14 mouse cellular contexts compared by ENCODE assay signal in genomic region chr19:53427346-53427745, GRCm38 (mm10). TPM values are rescaled to one million over a fixed set of nuclear protein-coding genes. Genes with fewer than 3 reads are reported as not detected.
DNase-seq lines count a peak whose midpoint lies in the region; ATAC-seq and TF ChIP-seq lines count a peak whose summit lies in the region.
"Had no signal": no experiment of that assay in that cellular context is flagged by ENCODE, and none has a peak within 500 bp of the region (broad histone marks: within the 10 kb centered on the region; RNA-seq: fewer than 3 reads in every experiment).

No protein-coding gene starts in this region.

- TF ChIP-seq EP300 in heart, adult 2 months (IDR thresholded peaks at IDR 0.05; ENCODE audit: insufficient read depth, low read depth, low read length), result no peak

- H3K27ac ChIP-seq in heart, embryonic 10.5 days, result peak overlapping the region; percentile 5; the same call in 1 of the 2 replicates
- no peak overlapping the region for H3K27ac ChIP-seq in heart, adult 2 months
- H3K27ac ChIP-seq: macrophage had no signal

- intact Hi-C loops in heart, adult 2 months (cut with DNase I), result no loop called here

- H3K36me3 ChIP-seq in heart, embryonic 10.5 days, result no peaks in the 10 kb centered on the region
- no peaks in the 10 kb centered on the region for H3K36me3 ChIP-seq in heart, adult 2 months (ENCODE audit: control insufficient read depth, insufficient read depth, low read length)
- no peaks in the 10 kb centered on the region for H3K36me3 ChIP-seq in E14TG2a.4 (ENCODE audit: insufficient read depth, low read length)
- H3K36me3 ChIP-seq: hindbrain, embryonic 15.5 days had no signal

- H3K4me1 ChIP-seq in heart, embryonic 10.5 days, result peaks cover 46% of the 10 kb centered on the region
- peaks cover 4% of the 10 kb centered on the region for H3K4me1 ChIP-seq in heart, adult 2 months (ENCODE audit: control insufficient read depth, insufficient read depth, low read length)
- H3K4me1 ChIP-seq in E14TG2a.4 (replicated peaks; ENCODE audit: low read depth, low read length), result peaks cover 81% of the 10 kb centered on the region

- no peak overlapping the region for H3K4me3 ChIP-seq in heart, embryonic 10.5 days
- H3K4me3 ChIP-seq in heart, adult 2 months, result no peak overlapping the region
- peak overlapping the region; percentile 58 for H3K4me3 ChIP-seq in E14TG2a.4 (replicated peaks; ENCODE audit: low read length)
- H3K4me3 ChIP-seq: erythroblast, embryonic 14.5 days; hindbrain, embryonic 15.5 days had no signal

- ATAC-seq in monocyte, adult 5-6 weeks (replicated peaks; ENCODE audit: insufficient number of reproducible peaks, low FRiP score, low TSS enrichment, poor library complexity, severe bottlenecking), result no peak
- ATAC-seq: CD4-positive, CD25-positive, alpha-beta regulatory T cell, adult 4 months had no signal

- no peak for TF ChIP-seq CTCF in heart, adult 2 months (IDR thresholded peaks at IDR 0.05)
- TF ChIP-seq CTCF in E14TG2a.4 (conservative IDR thresholded peaks at IDR 0.05; ENCODE audit: low read length), result no peak

- H3K79me2 ChIP-seq in heart, adult 2 months (replicated peaks; ENCODE audit: control insufficient read depth, insufficient read depth, low read length), result no peaks in the 10 kb centered on the region

- DNase-seq in heart, embryonic 10.5 days (ENCODE audit: low spot score), result no peak
- no peak for DNase-seq in heart, adult 2 months
- DNase-seq in kidney, postnatal 25 days, result peak; percentile 54 to 61
- DNase-seq in kidney, adult 11 months, result no peak
- peak; percentile 81 for DNase-seq in adrenal gland, postnatal 14 days
- DNase-seq: gastrocnemius, postnatal 10 days had no signal

- H3K9me3 ChIP-seq in heart, embryonic 10.5 days, result no peaks in the 10 kb centered on the region
- no peaks in the 10 kb centered on the region for H3K9me3 ChIP-seq in E14TG2a.4 (ENCODE audit: low read length)
- H3K9me3 ChIP-seq: hindbrain, embryonic 15.5 days had no signal

- H3K27me3 ChIP-seq in heart, embryonic 10.5 days (ENCODE audit: insufficient read depth, poor library complexity, severe bottlenecking), result peaks cover 8% of the 10 kb centered on the region; the same call in 1 of the 2 replicates
- H3K27me3 ChIP-seq in heart, adult 2 months (ENCODE audit: control insufficient read depth, insufficient read depth, low read length), result no peaks in the 10 kb centered on the region
- peaks cover 40% of the 10 kb centered on the region for H3K27me3 ChIP-seq in E14TG2a.4 (ENCODE audit: insufficient read depth, low read length)
- H3K27me3 ChIP-seq: hindbrain, embryonic 15.5 days had no signal

- WGBS in heart, embryonic 10.5 days, result 53% methylated on average over 7 of the region's 7 CpGs
- WGBS in heart, adult 2 months, result 30% methylated on average over 7 of the region's 7 CpGs

- no peak overlapping the region for H3K9ac ChIP-seq in heart, adult 2 months (ENCODE audit: low read depth, low read length)
- H3K9ac ChIP-seq: hindbrain, embryonic 15.5 days had no signal

- TF ChIP-seq POLR2A in heart, adult 2 months (IDR thresholded peaks at IDR 0.05; ENCODE audit: insufficient read depth, low read depth, low read length), result no peak

RNA-seq across cellular contexts. Expression of gene Smndc1, which starts 37.0 kb away (rescaled TPM):
- polyA plus RNA-seq in heart, embryonic 10.5 days (2016; fragmentation: Nextera tagmentation; extraction: Ambion mirVana), result 27.6 and 31.7 TPM in 2 replicates
- total RNA-seq in heart, adult 2 months (2021), result 10 to 100 TPM; 32.7 to 35.5 TPM
- polyA plus RNA-seq in heart, adult 2 months (2012; rRNA removed), result 6.2 and 6.3 TPM in 2 replicates
- total RNA-seq in adrenal gland, postnatal 14 days (2021), result 43.0 and 44.7 TPM in 2 replicates
- 62.7 to 74.2 TPM (median 74.1 TPM) in 3 replicates for total RNA-seq in monocyte, adult 5-6 weeks (2017)

RNA-seq across cellular contexts. Expression of gene Gm10197, which starts 55.8 kb away (rescaled TPM):
- polyA plus RNA-seq in heart, embryonic 10.5 days (2016; fragmentation: Nextera tagmentation; extraction: Ambion mirVana), result not detected in 2 replicates
- total RNA-seq in heart, adult 2 months (2021), result not detected
- not detected in 2 replicates for polyA plus RNA-seq in heart, adult 2 months (2012; rRNA removed)
- total RNA-seq in adrenal gland, postnatal 14 days (2021), result not detected in 2 replicates
- not detected in 3 replicates for total RNA-seq in monocyte, adult 5-6 weeks (2017)
- total RNA-seq: gastrocnemius, postnatal 10 days; layer of hippocampus, adult 8-10 months had no signal
- polyA plus RNA-seq: CD4-positive, CD25-positive, alpha-beta regulatory T cell, adult 4 months; erythroblast, embryonic 14.5 days; hindbrain, embryonic 15.5 days; limb, embryonic 11.5 days; macrophage had no signal

Comparison
In these comparisons a context has a peak if more than half of its experiments do, and no peak if none do; other contexts are left out.
1. DNase-seq: peak in kidney, postnatal 25 days (2 of 2) and adrenal gland, postnatal 14 days (single experiment); none in heart, embryonic 10.5 days (single experiment), heart, adult 2 months (0 of 2) and kidney, adult 11 months (single experiment).